Mouse (Mus musculus): ENCODE data around the gene Unc5b.
"Not testable (repeated sequence)": the region's sequence is repeated elsewhere in the genome, so short reads cannot be mapped to it uniquely, and the experiment has no call there.

Unc5b gene

GRCm38 (mm10) chr10:60752040-60753020 lies 79.1 kb downstream of the Unc5b start, which contains the start of gene Slc29a3:
Slc29a3 (minus strand) TSS chr10:60752794.
- peak; percentile 94 for DNase-seq (ENCODE audit: low spot score)

- no peak for DNase-seq (ENCODE audit: low spot score)
Measured at GRCm38 (mm10) chr10:60747667-60748212, 83.6 kb downstream of the Unc5b start.

DNA sequence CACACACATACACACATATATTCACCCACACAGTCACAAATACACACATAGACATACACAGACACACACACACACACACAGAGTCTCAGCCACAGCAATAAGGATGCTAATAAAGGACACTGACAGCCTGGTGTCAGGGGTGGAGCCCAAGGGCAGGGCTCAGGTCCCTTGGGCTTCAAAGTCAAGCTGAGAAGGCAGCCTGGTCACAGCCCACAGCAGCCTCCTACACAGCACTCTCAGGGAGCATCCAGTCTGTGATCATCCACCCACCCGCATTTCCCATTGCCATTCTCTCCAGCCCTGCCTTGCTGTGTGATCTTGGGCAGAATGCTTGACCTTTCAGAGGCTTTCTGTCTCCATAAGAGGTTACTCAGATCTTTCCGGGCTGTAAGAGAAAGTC lies 84.9 kb downstream of the Unc5b start:
- no peak for DNase-seq (ENCODE audit: low spot score)

DNA sequence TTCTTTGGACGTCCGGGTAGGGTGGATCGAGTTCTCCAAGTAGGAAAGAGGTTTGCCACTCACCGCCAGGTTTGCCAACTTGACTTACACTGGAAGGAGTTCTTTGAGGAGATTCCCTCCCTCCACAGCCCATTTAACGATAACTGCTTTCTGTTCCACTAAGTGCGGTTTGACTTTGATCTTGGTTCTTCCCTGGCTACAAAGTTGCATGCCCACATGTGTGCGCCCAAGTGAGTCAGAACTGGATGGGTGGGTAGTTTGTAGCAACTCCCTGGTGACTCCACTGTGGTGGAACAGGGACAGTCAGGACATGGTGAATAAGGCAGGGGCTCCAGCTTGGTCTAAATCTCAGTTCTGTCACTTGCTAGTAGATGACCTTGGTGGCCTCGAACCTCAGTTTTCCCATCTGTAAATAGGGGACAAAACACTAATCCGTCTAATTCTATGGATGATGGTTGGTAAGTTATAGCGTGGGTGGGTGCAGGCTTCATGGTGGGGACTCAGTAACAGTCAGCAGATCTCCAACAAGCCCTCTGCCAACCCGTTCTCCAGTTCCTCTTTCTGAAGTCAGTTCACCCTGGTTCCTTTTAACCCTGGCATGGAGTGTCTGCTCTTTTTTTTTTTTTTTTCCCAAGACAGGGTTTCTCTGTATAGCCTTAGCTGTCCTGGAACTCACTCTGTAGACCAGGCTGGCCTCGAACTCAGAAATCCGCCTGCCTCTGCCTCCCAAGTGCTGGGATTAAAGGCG lies 86.7 kb downstream of the Unc5b start:
- no peak for DNase-seq (ENCODE audit: low spot score)

DNA sequence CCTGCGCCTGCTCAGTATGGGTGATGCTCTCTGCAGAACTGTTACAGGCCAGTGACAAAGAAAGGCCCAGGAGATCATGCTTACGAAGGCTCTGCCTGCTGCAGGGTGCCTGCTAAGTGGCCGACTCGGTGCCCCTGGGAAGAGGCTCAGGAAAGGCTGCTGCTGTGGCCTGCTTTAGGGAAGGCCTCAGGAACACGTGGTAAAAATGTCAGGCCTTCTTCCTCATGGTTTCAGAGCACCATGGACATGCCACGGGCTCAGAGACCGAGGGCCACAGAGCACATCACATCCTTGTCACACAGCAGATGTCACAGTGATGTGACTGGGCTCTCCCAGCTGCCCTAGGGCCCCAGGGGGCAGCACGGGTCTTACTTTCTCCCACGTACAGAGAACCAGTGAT lies 87.7 kb downstream of the Unc5b start:
- no peak for DNase-seq (ENCODE audit: low spot score)

DNA sequence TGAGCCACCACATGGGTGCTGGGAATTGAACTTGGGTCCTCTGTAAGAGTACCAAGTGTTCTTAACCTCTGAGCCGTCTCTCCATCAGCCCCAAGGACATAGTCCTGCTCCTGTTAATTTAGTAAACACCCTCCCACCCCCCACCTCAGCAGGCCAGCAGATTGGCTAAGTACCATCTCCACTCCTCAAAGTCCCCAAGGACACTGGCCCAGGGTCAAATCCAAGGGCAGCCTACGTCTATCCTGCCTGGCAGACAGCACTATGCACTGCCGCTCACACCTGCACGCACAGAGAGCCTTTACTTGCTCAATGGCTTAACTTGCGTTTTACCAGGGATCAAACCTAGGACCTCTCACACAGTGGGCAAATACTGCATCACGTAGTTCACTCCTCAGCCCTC lies 88.4 kb downstream of the Unc5b start:
- DNase-seq (ENCODE audit: low spot score) = no peak

DNA sequence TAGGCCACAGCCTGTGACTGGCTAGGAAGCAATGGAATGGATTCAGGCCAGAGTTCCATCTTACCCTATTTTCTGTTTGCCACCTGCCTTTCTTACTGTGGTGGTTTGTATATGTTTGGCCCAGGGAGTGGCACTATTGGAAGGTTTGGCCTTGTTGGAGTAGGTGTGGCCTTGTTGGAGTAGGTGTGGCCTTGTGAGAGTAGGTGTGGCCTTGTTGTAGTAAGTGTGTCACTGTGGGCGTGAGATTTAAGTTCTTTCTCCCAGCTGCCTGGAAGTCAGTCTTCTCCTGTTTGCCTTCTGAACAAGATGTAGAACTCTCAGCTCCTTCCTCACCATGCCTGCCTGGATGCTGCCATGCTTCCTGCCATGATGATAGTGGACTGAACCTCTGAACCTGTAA lies 89.1 kb downstream of the Unc5b start:
- DNase-seq (ENCODE audit: low spot score) = not testable (repeated sequence)

DNA sequence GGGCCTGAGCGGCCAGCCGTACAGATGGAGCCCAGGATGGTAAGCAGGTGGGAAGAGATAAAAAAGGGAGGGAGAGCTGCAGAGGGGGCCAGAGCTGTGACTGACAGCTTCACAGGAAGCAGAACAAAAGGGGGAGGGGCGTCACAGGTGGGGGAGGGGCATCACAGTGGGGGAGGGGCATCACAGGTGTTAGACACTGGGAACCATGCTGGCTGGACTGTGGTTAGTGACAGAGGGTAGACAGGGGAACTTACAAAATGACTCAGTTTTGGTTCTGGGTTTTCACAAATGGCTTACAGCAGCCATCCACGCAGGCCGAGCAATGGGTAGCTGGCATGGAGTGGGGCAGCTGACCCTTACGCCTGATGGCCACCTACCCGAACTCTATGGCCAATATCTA lies 89.9 kb downstream of the Unc5b start:
- no peak for DNase-seq (ENCODE audit: low spot score)

DNA sequence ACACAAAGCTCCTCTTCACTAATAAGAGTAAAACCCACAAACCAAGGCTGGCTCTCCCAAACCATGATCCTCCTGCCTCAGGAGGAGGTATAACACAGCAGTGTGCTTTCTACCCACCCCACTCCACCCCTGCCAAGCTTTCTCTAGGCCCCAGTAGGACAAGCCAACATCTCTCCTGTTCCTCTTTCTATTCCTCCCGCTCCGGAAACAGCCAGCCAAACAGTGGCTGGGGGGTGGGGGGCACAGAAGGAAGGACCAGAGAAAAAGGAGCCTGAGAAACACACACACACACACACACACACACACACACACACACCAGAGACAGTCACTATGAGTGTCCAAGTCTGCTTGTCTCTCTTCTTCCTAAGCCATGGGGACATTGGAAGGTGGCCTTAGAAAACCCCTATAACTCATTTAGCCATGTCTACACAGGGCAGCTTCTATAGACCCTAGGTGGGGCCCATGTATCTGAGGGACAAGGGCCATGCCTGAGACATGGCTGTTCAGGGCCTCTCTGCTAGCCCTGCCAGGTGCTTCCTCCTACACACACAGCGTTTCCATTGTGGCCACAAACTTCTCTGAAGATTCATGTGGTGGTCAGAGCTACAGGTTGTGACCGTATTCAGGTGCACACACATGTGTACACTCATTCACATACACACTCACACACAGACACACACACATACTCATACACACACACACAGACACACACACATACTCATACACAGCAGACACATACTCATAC lies 91.6 kb downstream of the Unc5b start:
- DNase-seq (ENCODE audit: low spot score) = no peak

GRCm38 (mm10) chr10:60737886-60738640 lies 93.3 kb downstream of the Unc5b start:
- DNase-seq (ENCODE audit: low spot score) = no peak

GRCm38 (mm10) chr10:60737169-60737728 lies 94.1 kb downstream of the Unc5b start:
- DNase-seq (ENCODE audit: low spot score) = no peak

DNA sequence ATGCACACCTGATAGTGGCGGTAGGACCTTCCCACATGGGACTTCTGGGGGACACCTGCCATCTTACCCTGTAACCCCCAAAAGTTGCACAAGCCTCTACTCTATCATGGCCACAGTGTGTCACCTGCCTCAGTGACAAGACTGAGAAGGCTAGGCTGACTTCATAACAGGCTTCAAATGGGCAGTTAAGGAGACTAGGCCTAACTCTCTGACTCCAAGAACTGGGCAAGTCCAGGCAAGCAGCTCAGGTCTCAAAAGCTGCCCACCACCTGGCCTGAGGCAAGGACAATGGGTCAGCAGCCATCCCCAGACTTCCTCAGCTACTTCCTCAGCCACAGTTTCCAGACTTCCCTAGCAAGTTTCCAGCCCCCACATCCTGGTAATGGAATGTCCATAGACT lies 95.6 kb downstream of the Unc5b start:
- DNase-seq (ENCODE audit: low spot score) = no peak

GRCm38 (mm10) chr10:60733471-60733870 lies 97.9 kb downstream of the Unc5b start:
- no peak for DNase-seq (ENCODE audit: low spot score)

DNA sequence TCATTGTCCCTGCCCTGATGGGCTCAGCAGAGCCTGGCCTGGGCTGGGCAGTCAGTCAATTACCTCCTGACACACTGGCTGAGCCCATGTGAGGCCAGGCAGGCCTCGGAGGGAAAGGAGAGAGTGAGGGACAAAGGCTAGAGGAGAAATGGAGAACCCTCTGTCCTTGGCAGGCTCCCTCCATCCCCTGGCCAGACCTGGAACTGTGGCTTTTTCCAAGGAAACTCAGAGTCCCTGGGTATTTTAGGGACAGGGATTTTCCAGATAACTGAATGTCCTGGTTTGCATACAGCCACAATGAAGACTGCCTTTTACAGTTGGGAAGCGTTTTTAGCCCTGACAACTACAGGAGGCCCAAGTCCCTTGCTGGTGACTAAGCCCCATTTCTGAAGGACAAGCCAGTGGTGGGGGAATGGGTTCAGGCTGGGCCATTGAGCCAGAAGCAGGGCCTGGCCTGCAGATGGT lies 99.0 kb downstream of the Unc5b start:
- DNase-seq (ENCODE audit: low spot score) = no peak

DNA sequence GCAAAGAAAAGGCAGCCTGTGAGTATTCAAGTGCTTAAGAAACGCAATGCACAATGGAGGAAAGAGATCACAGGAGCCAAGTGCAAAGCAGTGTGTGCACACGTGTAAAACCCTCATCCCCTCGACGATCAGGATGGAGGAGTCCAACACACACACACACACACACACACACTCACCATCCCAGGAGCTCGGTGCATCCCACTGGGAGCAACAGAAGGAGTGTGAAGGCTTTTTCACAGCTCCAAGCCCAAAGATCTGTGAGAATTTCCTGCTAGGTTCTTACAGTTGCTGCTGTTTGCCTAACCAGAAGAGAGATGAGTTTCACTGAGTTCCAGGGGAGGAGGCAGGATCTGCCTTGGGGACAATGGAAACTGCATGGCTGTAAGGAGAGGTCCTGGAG lies 99.6 kb downstream of the Unc5b start:
- DNase-seq (ENCODE audit: low spot score) = no peak

- no peak for DNase-seq (ENCODE audit: low spot score)
Measured at GRCm38 (mm10) chr10:60727301-60727700, 104.1 kb downstream of the Unc5b start.

- DNase-seq (ENCODE audit: low spot score) = no peak
Measured at GRCm38 (mm10) chr10:60726896-60727295, 104.5 kb downstream of the Unc5b start.

DNA sequence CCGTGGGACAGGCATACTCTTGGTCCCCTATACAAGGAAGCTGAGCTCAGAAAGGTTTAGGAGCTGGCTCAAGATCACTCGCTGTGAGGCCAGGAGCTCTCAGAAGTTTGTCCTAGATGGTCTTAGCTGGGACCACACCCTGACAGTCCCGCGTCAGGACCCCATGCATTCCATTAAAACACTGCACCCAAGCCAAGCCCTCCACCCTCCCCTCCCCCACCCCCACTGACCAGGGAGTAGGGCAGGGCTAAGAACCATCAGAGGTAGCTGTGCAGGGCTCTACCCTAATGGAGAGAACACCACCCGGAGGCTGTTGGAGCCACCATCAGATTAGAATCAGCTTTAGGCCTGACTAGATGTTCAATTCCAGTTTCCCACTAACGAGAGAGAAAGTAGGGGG lies 106.9 kb downstream of the Unc5b start:
- no peak for DNase-seq (ENCODE audit: low spot score)

DNA sequence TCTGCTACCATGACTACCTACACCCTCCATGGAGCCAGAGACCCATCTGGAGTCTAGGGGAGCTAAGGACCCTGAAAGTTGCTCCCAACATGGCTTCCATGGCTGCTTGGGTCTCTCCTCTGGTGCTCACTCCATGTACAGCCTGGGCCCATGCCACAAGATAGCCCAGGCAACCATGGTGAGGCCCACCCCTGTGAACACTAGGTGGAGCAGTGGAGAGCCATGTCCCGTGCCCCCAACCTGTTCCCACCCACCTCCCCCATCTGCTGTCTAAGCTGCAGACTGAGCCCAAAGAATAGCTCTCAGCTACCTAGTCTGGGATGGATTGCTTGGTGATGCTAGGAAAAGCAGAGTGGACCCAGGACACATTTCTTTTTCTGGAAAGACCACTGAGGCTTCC lies 108.0 kb downstream of the Unc5b start:
- no peak for DNase-seq (ENCODE audit: low spot score)

- DNase-seq (ENCODE audit: low spot score) = no peak
Measured at GRCm38 (mm10) chr10:60721640-60722039, 109.7 kb downstream of the Unc5b start.

- no peak for DNase-seq (ENCODE audit: low spot score)
Measured at GRCm38 (mm10) chr10:60720461-60720860, 110.9 kb downstream of the Unc5b start.
